Mouse (Mus musculus) ovary, adult 10 weeks (tissue): ENCODE results near the gene Ctsh. TPM values are rescaled to one million over a fixed set of nuclear protein-coding genes. Genes with fewer than 3 reads are reported as not detected.

Source experiments
- polyA plus RNA-seq: library from polyadenylated mRNA; stranded (reverse); fragments of 350-450 nt; fragmentation: Illumina TruSeq; extraction: RNeasy Lipid Tissue Mini Kit (QIAGEN cat#74804); gene quantifications from one replicate; pipeline ENCODE4 v1.2.3, GENCODE M21; 2014

The Ctsh gene
- 182 TPM for polyA plus RNA-seq

GRCm38 (mm10) chr9:90053852-90054251, at the start of gene Ctsh:
Ctsh (plus strand) TSS chr9:90054152.

GRCm38 (mm10) chr9:90114567-90115307, 60.8 kb downstream of the Ctsh start, which contains the start of gene Morf4l1:
Morf4l1 (minus strand) TSS chr9:90114774.

Other genes starting within 250 kb of the Ctsh start
- 0.34 TPM for gene Rasgrf1, start 144.2 kb upstream of the Ctsh start, polyA plus RNA-seq
- 811 TPM for gene Morf4l1, start 60.6 kb downstream of the Ctsh start, polyA plus RNA-seq
- 1.6 TPM for gene Adamts7, start 108.9 kb downstream of the Ctsh start, polyA plus RNA-seq
- gene Tbc1d2b, start 216.7 kb downstream of the Ctsh start, polyA plus RNA-seq, result 13.5 TPM